Mouse (Mus musculus): ENCODE measurements around the gene Apol6.

GRCm38 (mm10) chr15:77071501-77071900 lies 27.0 kb downstream of the Apol6 start:
- TF ChIP-seq USF1 (IDR thresholded peaks at IDR 0.05; ENCODE audit: low read depth) (no peak), POLR2AphosphoS2 (IDR thresholded peaks at IDR 0.05; ENCODE audit: insufficient read length, low read depth) (peak; percentile 82), POLR2A (IDR thresholded peaks at IDR 0.05; ENCODE audit: insufficient read length, low read depth) (peak; percentile 47), MAX (IDR thresholded peaks at IDR 0.05; ENCODE audit: low read depth) (no peak), REST (IDR thresholded peaks at IDR 0.05; ENCODE audit: insufficient read depth, insufficient read length) (no peak), TCF12 (IDR thresholded peaks at IDR 0.05; ENCODE audit: insufficient read depth, poor library complexity, severe bottlenecking) (no peak), MYOD1 (IDR thresholded peaks at IDR 0.05; ENCODE audit: control insufficient read depth in 1 of 3, insufficient read length in 2 of 3, low read depth in 2 of 3) (peak in 1 of 3 experiments; percentile 19), E2F4 (IDR thresholded peaks at IDR 0.05; ENCODE audit: insufficient read depth) (no peak), SRF (IDR thresholded peaks at IDR 0.05; ENCODE audit: control insufficient read depth, insufficient read length, low read depth) (no peak), CEBPB (IDR thresholded peaks at IDR 0.05; ENCODE audit: insufficient read depth, poor library complexity, severe bottlenecking) (no peak), TCF3 (IDR thresholded peaks at IDR 0.05; ENCODE audit: insufficient read length, low read depth) (no peak), MYOG (IDR thresholded peaks at IDR 0.05; ENCODE audit: control insufficient read depth in 1 of 3, insufficient read depth in 1 of 3, insufficient read length in 2 of 3, low read depth in 2 of 3) (peak in 1 of 3 experiments; percentile 42)

All from myocyte (in vitro differentiated cells).